Mouse (Mus musculus) embryonic facial prominence, embryonic 11.5 days (tissue): ENCODE results near the gene Iqcf5. TPM values are rescaled to one million over a fixed set of nuclear protein-coding genes. Genes with fewer than 3 reads are reported as not detected.

ENCODE experiments used
- ATAC-seq: fragments of 200-750 bp; cut with Nextera tagmentation; replicated peaks from 2 replicates; pipeline ENCODE4 v1.8.0; 2017; ENCODE audit warnings: low read depth; ENCODE audit not compliant: insufficient number of reproducible peaks, low FRiP score, low TSS enrichment
- DNase-seq: peaks from one replicate; pipeline ENCODE4 v3.0.0-alpha.2; 2015; ENCODE audit warnings: low spot score
- H3K27ac ChIP-seq: fragments of 300-500 bp; sonication (generic); replicated peaks from 2 replicates; pipeline ENCODE4 v1.5.1; 2014; ENCODE audit warnings: mild to moderate bottlenecking, low read depth, low read length, control low read depth
- H3K27me3 ChIP-seq: fragments of 300-500 bp; sonication (generic); 2 replicates; pipeline ENCODE4 v1.6.1; 2014; ENCODE audit warnings: mild to moderate bottlenecking, low read length, moderate library complexity, mixed read lengths; ENCODE audit not compliant: control insufficient read depth, insufficient read depth
- H3K36me3 ChIP-seq: fragments of 300-500 bp; sonication (generic); replicated peaks from 2 replicates; pipeline ENCODE4 v1.6.1; 2014; ENCODE audit warnings: low read depth, mild to moderate bottlenecking, low read length, moderate library complexity, mixed read lengths; ENCODE audit not compliant: control insufficient read depth, insufficient read depth
- H3K4me1 ChIP-seq: fragments of 300-500 bp; sonication (generic); 2 replicates; pipeline ENCODE4 v1.6.1; 2014; ENCODE audit warnings: low read length, mixed read lengths; ENCODE audit not compliant: control insufficient read depth, insufficient read depth
- H3K4me2 ChIP-seq: fragments of 300-500 bp; sonication (generic); 2 replicates; pipeline ENCODE4 v1.6.1; 2014; ENCODE audit warnings: low read depth, mild to moderate bottlenecking, control low read depth, low read length, moderate library complexity
- H3K4me3 ChIP-seq: fragments of 300-500 bp; sonication (generic); 2 replicates; pipeline ENCODE4 v1.5.1; 2014; ENCODE audit warnings: low read depth, low read length, control low read depth
- H3K9ac ChIP-seq: fragments of 300-500 bp; sonication (generic); replicated peaks from 2 replicates; pipeline ENCODE4 v1.6.1; 2014; ENCODE audit warnings: mild to moderate bottlenecking, control low read depth, low read length
- H3K9me3 ChIP-seq: fragments of 300-500 bp; sonication (generic); replicated peaks from 2 replicates; pipeline ENCODE4 v1.6.1; 2016; ENCODE audit warnings: mild to moderate bottlenecking, low read length, inconsistent platforms, mixed read lengths; ENCODE audit not compliant: control insufficient read depth
- WGBS: fragments of 180-500 bp; shearing (Covaris S2); extraction: QIAGEN DNeasy Blood & Tissue Kit; methylation state at CpG from one replicate; pipeline ENCODE4 v1.1.7; 2014; 5-methylcytosine and 5-hydroxymethylcytosine counted together
- polyA plus RNA-seq: library from polyadenylated mRNA; unstranded; fragments of >200 nt; fragmentation: Nextera tagmentation; extraction: Ambion mirVana; gene quantifications from 2 replicates; pipeline ENCODE4 v1.2.1, GENCODE M21; 2014

The Iqcf5 gene
- polyA plus RNA-seq, 1 experiment from 2014 or later, result not detected

GRCm38 (mm10) chr9:106561531-106561930, 47.2 kb downstream of the Iqcf5 start, which contains the start of gene Iqcf3:
TSS of gene Iqcf3 (minus strand) at chr9:106561631.
- ATAC-seq (no peak), DNase-seq (no peak)
- 97% methylated on average over 5 of the region's 5 CpGs for WGBS
- no peak within 1 kb of the TSS for H3K9ac ChIP-seq
- no peak within 1 kb of the TSS for H3K27ac ChIP-seq
- no peaks in the 10 kb centered on the region for H3K4me1 ChIP-seq
- H3K9me3 ChIP-seq, result no peaks in the 10 kb centered on the region
- no peak within 1 kb of the TSS for H3K4me3 ChIP-seq
- no peak within 1 kb of the TSS for H3K4me2 ChIP-seq
- H3K36me3 ChIP-seq, result no peaks in the 10 kb centered on the region
- no peaks in the 10 kb centered on the region for H3K27me3 ChIP-seq

- Histone ChIP-seq H3K4me1 (no peaks in the 10 kb centered on the region), H3K27ac (no peak overlapping the region), H3K9me3 (no peaks in the 10 kb centered on the region), H3K27me3 (no peaks in the 10 kb centered on the region), H3K9ac (no peak overlapping the region), H3K4me2 (no peak overlapping the region), H3K36me3 (no peaks in the 10 kb centered on the region), H3K4me3 (no peak overlapping the region)
- ATAC-seq (no peak), DNase-seq (no peak)
- 90% methylated on average over 11 of the region's 11 CpGs for WGBS
Observed at GRCm38 (mm10) chr9:106562291-106562690, 47.9 kb downstream of the Iqcf5 start.

GRCm38 (mm10) chr9:106564025-106564424, 49.7 kb downstream of the Iqcf5 start:
- H3K4me1 ChIP-seq, result no peaks in the 10 kb centered on the region
- H3K4me3 ChIP-seq, result no peak overlapping the region
- no peak overlapping the region for H3K9ac ChIP-seq
- H3K9me3 ChIP-seq, result no peaks in the 10 kb centered on the region
- WGBS, result 76% methylated on average over 8 of the region's 8 CpGs
- H3K27ac ChIP-seq, result no peak overlapping the region
- ATAC-seq (no peak), DNase-seq (no peak)
- no peak overlapping the region for H3K4me2 ChIP-seq
- H3K36me3 ChIP-seq, result no peaks in the 10 kb centered on the region
- H3K27me3 ChIP-seq, result no peaks in the 10 kb centered on the region

Other genes with a start within 250 kb of the Iqcf5 start
- 29.7 and 34.2 TPM in 2 replicates for gene Poc1a, start 233.5 kb upstream of the Iqcf5 start, polyA plus RNA-seq
- 52.2 and 55.1 TPM in 2 replicates for gene Dusp7, start 145.9 kb upstream of the Iqcf5 start, polyA plus RNA-seq
- 1,035 and 1,040 TPM in 2 replicates for gene Rpl29, start 85.1 kb upstream of the Iqcf5 start, polyA plus RNA-seq
- 36.9 and 41.2 TPM in 2 replicates for gene Acy1, start 76.3 kb upstream of the Iqcf5 start, polyA plus RNA-seq
- 4.9 and 8.8 TPM in 2 replicates for gene Abhd14b, start 67.1 kb upstream of the Iqcf5 start, polyA plus RNA-seq
- gene Abhd14a, start 66.9 kb upstream of the Iqcf5 start, polyA plus RNA-seq, result 41.9 and 43.5 TPM in 2 replicates
- 165 and 189 TPM in 2 replicates for gene Pcbp4, start 61.3 kb upstream of the Iqcf5 start, polyA plus RNA-seq
- 0.10 and 0.31 TPM in 2 replicates for gene Gpr62, start 48.6 kb upstream of the Iqcf5 start, polyA plus RNA-seq
- gene Rrp9, start 38.6 kb upstream of the Iqcf5 start, polyA plus RNA-seq, result 43.2 and 48.6 TPM in 2 replicates
- gene Parp3, start 37.6 kb upstream of the Iqcf5 start, polyA plus RNA-seq, result 1.8 and 1.9 TPM in 2 replicates
- gene Iqcf1, start 14.6 kb upstream of the Iqcf5 start, polyA plus RNA-seq, result not detected in 2 replicates
- not detected in 2 replicates for gene Iqcf3, start 47.1 kb downstream of the Iqcf5 start, polyA plus RNA-seq
- not detected in 2 replicates for gene Iqcf4, start 56.4 kb downstream of the Iqcf5 start, polyA plus RNA-seq
- gene Iqcf6, start 112.0 kb downstream of the Iqcf5 start, polyA plus RNA-seq, result not detected in 2 replicates
- gene Grm2, start 141.5 kb downstream of the Iqcf5 start, polyA plus RNA-seq, result 3.6 TPM in 2 replicates
- 32.1 and 32.4 TPM in 2 replicates for gene Tex264, start 171.4 kb downstream of the Iqcf5 start, polyA plus RNA-seq